Mouse (Mus musculus) brain, embryonic 14.5 days (tissue): Measurements from ENCODE around the gene Ecm1.

Source experiments
- CTCF ChIP-seq: fragments of 200-500 bp; IDR thresholded peaks from 2 replicates; pipeline ENCODE4 v1.5.1; 2012; ENCODE audit warnings: inconsistent platforms, mild to moderate bottlenecking, moderate library complexity, borderline replicate concordance; ENCODE audit not compliant: insufficient read depth, insufficient read length; ENCODE audit errors: extremely low read depth
- POLR2A ChIP-seq: fragments of 200-500 bp; IDR thresholded peaks from 2 replicates; pipeline ENCODE4 v1.6.1; 2012; ENCODE audit warnings: mild to moderate bottlenecking, inconsistent platforms, borderline replicate concordance; ENCODE audit not compliant: poor library complexity, insufficient read depth, insufficient read length, severe bottlenecking; ENCODE audit errors: extremely low read depth

- TF ChIP-seq POLR2A, result no peak
- no peak for TF ChIP-seq CTCF
Measured at GRCm38 (mm10) chr3:95689171-95689915, 50.0 kb downstream of the Ecm1 start.
